Mouse (Mus musculus): ENCODE data around the gene Rasgrf2.

Rasgrf2 gene

DNA sequence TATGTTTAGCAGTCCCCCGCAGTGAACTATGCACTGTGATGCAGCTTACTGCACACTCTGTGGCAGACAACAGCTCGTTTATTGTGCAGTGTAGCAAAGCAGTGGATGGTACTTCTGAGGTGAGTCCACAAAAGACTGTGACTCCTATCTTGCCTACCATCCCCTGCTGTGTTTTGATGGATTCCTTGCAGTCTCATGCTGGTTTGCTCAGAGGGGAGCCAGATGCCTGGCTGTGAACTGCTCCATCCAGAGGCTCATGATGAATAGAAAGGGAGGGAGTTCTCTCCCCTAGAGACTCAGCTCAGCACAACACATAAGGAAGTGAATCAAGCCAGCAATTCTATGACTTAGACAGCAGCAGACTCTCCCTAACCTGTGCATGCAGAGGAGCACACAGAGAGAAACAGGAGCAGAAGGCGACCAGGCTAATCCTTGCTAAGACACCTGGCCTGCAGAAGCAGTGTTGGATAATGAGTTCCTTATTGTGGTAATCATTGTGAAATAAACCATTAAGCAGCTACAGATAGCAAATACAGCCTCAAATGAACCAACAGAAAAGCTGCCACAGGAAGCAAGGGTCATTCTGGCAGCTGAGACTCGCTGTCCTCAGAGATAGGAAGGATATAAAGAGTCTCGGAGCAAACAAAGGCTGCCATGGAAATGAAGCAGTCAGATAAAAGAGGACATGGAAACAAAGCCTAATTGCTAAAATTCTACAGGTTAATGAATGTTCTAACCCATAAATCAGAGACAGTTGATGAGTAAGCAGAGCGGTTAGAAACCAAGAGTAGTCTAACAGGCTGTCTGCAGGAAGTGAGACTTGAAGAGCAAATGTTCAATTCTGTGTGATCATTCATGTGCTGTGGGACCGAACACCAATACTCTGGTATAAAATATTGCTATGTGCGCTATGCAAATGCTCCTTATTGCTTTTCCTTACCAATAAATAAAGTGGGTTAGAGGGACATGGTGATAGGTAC, 89.6 kb downstream of the Rasgrf2 start:
- no peak for DNase-seq (ENCODE audit: low spot score in 2 of 2)

DNA sequence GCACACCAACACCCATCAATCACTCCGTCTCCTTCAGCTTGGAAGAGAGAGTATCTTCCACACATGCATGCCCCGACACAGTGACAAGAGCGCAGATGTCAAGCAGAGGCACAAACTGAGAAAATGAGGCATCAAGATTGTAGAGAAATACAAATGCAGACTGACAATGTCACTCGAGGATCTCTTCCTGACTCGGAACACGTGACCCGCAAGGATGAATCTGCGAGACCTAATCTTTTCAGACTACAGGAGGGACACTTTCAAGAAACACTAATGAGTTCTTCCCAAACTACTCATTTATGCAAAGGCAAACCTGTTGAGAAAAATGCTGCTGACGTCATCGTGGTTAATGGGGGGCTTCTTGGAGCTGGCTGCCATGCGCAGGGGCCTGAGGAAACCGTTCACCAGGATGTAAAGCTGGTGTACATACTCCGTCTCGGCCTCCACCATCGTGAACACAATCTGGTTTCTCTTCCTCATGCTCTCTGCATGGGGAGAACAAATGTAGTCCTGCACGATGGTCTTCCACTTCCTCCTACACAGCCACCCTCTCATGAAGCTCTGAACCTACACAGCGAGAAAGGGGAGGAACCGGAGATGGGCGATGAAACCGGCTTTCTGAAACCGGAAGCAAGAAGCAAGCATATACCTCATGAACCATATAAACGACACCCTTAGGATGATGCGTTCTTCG, 100.9 kb downstream of the Rasgrf2 start:
- DNase-seq (ENCODE audit: low spot score in 2 of 2), result peak; percentile 12 to 22

DNA sequence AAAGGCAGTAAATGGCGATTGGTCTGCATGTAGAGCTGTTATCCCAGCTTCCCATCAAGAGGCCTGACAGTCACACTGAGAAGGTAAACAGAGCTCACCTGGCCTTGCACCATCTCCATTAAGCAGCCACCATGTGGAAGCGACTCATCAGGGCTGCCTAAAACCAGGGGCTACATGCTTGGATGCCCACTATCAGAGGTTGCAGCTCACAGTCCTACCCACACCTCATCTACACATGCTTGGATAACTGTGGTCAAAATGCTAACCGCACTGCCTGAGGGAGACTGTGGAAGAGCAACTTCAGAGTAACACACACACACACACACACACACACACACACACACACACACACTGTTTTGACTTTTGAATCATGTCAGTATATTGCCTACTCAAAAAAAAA, 101.8 kb downstream of the Rasgrf2 start:
- DNase-seq (ENCODE audit: low spot score in 2 of 2), result no peak

DNA sequence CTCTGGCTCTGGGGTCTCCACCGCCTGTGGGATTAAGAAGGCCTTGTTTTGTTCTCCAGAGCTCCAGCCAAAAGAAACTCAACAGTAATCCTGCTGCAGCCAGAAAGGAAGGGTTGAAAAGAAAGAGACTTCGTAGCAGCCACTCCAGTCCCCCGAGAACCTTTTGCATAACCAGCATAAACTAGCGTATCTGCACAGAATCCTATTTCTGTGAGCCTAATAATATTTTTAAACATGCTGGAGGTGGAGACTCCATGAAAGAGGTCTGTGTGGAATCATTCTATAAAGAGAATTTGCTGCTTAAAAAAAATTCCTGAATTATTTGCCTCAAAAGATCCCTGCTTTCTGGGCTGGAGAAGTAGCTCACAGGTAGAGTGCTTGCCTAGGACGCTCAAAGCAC, 103.5 kb downstream of the Rasgrf2 start:
- no peak for DNase-seq (ENCODE audit: low spot score in 2 of 2)

DNA sequence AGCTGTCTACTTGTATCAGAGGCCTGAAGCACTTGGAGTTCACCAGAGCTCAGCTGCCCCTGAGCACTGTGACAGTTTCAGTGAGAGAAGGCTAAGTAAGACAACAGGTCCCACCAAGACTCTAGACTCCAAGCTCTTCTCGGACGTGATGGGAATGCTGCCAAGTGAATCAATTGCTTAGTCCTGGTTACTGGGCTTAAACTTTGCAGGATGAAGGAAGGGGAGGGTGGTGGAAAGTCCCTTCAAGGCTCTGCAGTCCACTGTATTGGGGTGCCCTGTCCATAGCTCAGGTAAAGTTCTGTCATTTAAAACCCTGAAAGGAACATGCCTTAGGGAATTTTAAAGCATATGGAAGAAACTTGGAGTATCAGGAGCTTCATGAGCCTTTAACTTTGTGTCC, 104.8 kb downstream of the Rasgrf2 start:
- no peak for DNase-seq (ENCODE audit: low spot score in 2 of 2)

DNA sequence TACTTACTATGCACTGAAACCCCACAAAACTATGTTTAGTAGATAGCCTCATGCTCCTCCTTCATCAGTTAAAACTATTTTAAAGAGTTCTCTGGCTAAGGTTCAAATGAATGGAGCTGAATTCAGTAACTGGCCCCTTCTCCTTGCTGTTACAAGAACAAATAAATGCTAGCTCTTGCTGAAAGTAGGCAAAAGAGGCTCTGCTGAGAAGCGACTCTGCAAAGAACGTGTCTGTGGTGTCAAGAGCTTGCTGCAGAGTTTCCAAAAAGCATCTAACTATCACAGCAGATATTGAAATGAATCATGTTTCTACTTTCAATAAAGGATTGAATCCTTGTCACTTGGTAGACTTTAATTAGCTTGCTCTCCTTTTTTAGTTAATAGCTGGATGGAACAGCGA, 106.3 kb downstream of the Rasgrf2 start:
- no peak for DNase-seq (ENCODE audit: low spot score in 2 of 2)

DNA sequence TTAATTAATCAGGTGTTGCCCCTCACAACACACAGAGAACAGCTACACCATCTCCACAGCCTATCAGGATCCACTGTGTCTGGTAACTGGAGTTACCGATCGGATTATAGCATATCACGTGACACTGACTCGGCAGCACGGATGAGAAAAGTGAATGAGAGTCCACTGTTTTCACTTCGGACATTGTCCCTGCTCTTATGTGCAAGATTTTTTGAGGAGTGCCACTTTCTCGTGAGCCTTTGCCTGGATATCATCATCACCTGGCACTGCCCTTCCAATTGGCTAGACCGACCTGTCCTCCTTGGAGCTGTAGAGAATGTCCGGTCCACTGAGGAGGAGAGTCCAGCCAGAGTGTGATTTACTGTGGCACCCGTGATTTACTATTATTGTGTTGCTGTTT, 109.3 kb downstream of the Rasgrf2 start:
- DNase-seq (ENCODE audit: low spot score in 2 of 2), result no peak

DNA sequence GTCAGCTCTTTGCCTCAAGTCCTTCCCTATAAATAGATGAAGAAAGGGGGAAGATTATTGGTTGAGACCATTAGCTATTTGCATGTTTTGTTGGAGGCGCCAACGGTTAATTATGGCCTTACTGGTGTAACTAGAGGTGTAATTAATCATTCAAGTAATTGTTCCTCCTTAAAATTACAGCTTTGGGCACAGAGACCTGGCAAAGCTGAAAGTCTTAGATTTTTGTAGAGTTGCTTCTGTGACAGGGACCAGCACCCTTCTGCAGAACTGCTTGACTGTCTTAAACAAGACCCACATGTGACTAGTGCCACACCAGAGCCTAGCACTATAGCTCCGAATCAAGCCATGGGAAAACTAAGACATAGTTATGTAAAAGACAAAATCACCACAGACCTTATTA, 134.5 kb downstream of the Rasgrf2 start:
- DNase-seq (ENCODE audit: low spot score in 2 of 2), result no peak

DNA sequence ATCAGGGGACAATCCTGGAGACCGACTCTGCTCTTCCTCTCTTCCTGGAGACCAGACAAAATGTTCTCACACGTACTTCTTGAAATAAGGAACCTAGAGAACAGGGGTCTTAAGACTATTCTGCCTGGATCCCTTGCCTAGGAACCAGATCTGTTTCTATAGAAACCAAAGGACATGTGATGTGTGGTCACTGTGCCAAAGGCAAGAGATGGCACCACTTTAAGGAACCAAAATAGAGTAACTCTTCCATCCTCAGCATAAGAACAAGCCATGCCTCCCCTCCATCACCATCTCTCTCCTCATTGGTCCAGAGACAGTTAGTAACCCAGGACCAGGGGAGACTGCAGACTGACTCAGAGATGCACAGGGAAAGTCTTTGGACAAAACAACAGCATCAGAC, 140.0 kb downstream of the Rasgrf2 start:
- no peak for DNase-seq (ENCODE audit: low spot score in 2 of 2)

DNA sequence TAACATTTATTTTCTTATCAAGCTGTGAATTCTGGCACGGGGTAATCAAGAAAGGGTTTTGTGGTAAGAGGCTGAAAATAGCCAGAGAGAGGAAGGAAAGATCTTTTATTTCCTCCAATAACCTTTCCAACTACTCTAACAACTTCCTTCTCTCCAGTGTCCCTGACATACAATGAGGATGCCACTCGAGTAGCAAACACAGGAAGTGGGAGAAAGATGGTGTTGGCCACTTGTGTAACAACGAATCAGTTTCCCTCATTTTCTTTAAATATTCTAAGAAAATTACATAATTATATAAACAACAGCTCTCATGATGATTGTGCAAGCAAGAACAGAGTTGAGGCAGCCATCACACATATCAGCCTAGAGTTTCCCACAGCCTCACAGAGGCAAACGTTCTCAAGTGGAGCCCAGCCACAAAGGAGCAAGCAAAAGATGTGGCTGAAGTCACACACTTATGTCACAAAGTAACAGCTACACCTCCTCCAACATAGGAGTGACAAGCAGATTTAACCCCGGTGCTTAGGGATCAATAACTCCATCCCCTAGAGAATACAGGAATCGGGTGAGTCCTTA, 140.7 kb downstream of the Rasgrf2 start:
- DNase-seq (ENCODE audit: low spot score in 2 of 2), result no peak

DNA sequence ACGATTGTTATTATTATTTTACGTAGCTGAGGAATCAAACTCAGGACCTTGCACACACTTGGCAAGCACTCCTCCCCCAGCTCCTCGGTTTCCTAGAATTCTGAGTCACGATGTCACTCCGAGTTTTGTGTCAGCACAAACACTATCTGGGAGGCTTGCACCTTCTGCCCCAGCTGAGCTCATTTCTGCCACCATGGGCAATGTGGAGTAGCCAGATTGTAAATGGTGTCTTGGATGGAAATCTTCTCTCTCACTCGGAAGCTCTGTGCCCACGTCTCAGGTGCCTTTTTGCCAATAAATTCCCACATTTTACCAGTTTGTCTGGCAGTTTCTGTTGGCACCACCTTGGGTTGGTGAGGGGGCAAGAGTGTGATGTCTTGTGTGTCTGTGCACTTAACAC, 143.1 kb downstream of the Rasgrf2 start:
- DNase-seq (ENCODE audit: low spot score in 2 of 2), result no peak

DNA sequence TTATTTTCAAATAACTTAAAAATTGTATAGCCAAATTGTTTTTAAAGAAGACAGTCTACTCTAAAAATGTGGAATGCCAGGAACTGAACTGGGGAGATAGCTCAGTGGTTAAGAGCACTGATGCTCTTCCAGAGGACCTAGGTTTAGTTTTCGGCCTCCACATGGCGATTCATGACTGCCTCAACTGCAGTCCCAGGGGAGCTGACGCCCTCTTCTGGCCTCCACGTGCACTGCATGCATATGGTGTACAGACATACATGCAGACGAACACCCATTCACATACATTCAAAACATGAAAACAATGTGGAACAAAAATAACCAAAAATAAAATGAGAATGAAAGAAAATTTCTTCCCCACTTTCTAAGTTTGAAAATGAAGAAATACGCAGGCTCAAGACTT, 144.5 kb downstream of the Rasgrf2 start:
- no peak for DNase-seq (ENCODE audit: low spot score in 2 of 2)

DNA sequence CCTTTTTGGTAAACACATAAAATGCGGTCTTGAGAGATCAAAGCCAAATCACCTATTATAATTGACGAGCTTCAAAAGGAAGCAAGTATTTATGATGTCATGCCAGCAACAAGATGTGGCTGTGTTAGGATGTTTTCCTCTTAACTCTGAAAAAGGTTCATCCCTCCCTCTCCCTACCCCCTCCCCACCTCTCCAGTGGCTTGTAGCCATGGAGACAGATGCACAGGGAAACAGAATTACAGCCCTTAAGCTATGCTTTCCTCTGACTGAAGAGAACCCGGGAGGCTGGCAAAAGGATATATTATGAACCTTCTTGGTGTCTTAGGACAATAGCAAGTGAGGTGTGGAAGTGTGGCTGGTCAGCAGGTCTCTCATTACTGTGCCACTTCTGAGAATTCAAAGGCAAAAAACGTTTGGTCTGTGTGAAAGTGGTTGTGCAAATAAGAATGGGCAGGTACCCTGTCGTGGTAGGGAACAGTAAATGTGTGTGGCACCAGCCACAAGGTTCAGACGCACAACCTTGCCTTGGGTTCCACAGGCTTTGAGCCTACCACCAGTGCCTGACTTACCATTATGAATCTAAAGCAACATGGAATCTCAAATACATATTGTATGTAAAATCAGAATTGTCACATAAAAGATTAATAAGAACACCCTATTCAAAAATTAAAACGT, 145.4 kb downstream of the Rasgrf2 start:
- no peak for DNase-seq (ENCODE audit: low spot score in 2 of 2)

DNA sequence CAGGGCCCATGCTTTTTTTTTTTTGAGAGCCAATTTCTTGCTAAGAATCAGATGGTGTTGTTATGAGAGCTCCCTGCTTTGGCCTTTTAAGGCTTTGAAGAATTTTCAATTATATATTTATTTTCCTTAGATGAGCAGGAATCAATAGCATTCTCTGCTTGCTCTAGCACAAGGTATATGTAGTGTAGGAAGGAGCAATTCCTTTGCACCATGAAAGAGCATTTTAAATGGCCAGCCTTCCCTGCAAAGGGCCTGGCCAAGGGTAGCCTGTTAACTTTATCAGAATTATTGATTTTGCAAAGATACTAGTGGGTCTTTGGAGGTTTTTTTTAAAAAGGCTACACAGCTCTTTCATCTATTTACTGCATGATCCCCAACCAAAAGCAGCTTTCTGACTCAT, 146.4 kb downstream of the Rasgrf2 start:
- DNase-seq (ENCODE audit: low spot score in 2 of 2), result no peak

DNA sequence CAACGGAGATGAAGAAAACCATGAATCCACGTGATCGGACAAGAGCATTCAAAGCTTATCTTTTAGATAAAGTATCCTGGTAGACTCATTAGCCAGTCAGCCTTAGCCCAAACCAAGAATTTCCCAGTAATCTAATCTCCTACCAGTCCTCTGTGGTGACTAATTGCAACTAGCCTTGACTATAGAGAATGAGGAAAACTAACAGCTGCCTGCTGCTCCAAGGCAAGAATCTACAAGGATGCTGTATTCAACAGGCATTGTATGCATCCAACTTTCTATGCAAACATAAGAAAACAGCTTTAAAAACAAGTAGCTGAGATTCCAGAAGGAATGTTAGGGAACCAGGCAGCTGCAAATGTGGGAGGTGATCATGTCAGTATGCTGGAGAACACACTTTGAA, 149.4 kb downstream of the Rasgrf2 start:
- DNase-seq (ENCODE audit: low spot score in 2 of 2), result no peak

DNA sequence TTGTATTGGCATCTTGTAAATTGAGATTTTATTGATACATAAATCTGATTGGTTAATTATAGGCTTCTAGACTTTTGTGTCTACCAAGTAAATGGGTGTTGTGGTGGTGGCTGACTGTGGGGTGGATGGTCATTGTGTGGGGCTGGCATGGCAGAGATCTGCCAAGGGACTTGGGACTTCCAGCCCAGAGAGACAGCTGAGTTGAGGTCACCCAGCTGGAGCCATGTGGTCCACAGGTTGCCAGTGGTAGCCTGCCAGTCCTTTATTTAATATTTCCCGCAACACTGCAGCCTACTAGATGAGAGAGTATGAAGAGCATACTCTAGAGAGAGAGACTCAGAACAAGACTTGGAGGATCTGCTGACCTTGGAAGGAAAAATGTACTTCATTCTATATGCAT, 150.0 kb downstream of the Rasgrf2 start:
- no peak for DNase-seq (ENCODE audit: low spot score in 2 of 2)

DNA sequence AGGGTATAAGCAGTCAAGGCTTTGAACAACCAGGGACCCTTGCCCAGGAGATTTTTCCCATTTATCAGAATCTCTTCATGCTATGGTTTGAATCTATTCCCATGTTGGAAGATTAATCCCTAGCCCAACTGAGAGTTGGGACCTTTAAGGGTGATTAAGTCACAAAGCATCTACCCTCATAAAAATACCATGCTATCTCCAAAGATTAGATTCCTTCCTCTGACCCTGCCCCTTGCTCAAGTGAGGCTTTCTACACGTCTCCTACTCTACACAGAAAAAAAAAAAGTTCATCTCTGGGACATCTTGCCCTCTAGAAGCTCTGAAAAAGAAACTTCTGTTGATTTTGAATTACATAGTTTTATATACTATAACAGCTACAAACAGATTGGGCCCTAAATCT, 154.5 kb downstream of the Rasgrf2 start:
- DNase-seq (ENCODE audit: low spot score in 2 of 2), result no peak

DNA sequence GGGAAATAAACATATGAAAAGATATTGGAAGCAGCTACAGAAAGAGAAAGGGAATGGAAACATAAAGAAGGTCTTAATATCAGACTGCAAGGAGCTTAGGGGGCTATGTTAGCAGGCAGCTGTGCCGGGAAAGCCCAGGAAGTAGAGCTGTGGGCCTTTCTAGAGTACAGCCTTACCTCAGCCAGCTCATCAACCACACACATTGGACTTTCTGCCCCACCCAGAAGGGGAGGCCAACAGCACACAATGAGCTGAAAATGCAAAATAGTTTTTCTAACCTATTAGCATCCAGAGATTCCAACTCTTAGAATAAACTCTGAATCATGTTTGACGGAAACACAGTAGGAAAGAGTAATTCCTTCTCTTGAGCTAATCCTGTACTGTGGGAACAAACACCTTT, 154.9 kb downstream of the Rasgrf2 start:
- DNase-seq (ENCODE audit: low spot score in 2 of 2), result no peak

DNA sequence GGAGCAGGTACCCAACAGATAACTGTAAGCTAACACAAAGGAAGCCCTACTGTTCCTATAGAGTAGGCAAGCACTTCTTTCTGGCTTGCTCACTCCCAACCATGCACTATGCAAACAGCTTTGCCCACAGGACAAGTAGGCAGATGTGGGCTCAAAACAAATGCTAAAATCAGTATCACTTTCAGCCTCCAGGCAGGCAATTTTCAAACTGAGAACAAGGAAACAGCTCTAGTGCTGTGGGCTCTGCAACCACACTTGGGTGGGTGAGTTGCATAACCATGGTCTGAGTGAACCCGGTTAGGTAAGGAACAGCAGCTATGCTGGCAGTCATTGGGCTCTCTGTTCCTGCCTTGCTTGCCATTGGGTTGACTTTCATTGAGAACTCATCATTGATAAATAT, 157.3 kb downstream of the Rasgrf2 start:
- DNase-seq (ENCODE audit: low spot score in 2 of 2), result no peak

DNA sequence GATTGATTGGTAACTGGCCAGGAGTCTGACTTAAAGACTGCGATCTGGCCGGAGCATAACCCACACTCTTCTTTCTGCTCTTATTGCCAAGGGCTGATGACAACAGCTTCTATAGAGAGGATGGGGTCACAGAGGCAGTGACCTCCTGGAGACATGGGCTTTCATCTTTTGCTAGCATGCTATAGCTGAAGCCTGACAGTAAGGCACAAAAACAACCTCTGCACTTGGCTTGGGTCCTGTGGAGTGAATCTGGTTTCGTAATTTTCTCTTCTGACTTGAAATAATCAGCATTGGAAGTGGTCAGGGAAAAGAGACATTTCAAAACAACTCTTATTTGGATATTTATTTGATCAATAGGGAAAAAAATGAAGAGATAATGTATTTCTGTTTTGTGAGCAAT, 160.2 kb downstream of the Rasgrf2 start:
- no peak for DNase-seq (ENCODE audit: low spot score in 2 of 2)

DNA sequence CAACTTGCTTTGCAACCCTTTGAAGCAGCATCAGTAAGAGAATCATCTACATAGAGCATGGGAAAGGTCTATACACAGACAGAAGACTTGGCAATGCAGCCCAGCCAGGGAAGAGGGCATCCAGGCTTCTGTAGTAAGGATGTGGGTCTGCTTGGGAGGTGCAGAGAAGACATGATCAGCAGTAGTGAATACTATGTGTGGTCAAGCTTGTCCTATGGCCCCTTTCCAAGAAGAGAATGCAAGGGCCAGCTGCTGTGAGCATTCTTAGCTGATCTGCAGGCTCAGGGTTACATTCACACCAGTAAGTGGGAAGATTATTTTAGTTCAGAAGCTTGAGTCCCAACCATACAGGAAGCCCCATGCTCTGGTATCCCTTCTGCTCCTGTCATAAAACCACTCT, 175.0 kb downstream of the Rasgrf2 start:
- DNase-seq (ENCODE audit: low spot score in 2 of 2), result no peak

DNA sequence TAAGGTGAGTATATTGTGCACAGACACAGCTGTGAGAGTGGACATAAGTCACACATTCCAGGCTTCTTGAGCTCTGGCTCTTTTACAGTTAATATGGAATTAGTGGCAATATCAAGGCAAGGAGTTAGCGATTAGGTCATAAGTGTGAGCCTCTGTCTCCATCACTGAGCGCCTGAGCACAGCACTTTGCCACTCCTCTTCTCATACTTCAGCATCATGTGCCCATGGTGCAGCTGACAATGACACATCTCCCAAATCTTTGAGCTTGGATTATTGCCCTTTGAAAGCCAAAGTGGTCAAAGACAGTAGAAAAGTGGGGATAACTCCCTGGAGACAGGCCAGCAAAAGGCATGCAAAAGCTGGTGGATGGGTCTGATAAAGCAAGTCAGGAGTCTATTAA, 175.8 kb downstream of the Rasgrf2 start:
- DNase-seq (ENCODE audit: low spot score in 2 of 2), result no peak
